ENCODE assay signal across 8 mouse cellular contexts in genomic region chr5:115158040-115158983, GRCm38 (mm10). TPM values are rescaled to one million over a fixed set of nuclear protein-coding genes. Genes with fewer than 3 reads are reported as not detected.
DNase-seq lines count a peak whose midpoint lies in the region; ATAC-seq lines count a peak whose summit lies in the region.

Gene Mlec, minus strand, starts transcription at chr5:115158179.

- ATAC-seq in heart, embryonic 14.5 days (ENCODE audit: insufficient number of reproducible peaks, insufficient read depth, low FRiP score, low read depth) = peak; percentile 98
- peak; percentile 96 for ATAC-seq in liver, embryonic 13.5 days (ENCODE audit: low read depth)
- ATAC-seq in stomach, embryonic 16.5 days (ENCODE audit: insufficient read depth, low FRiP score) = peak; percentile 97

- H3K4me1 ChIP-seq in brown adipose tissue, adult 24 weeks (ENCODE audit: control insufficient read depth, insufficient read depth, insufficient read length, low read length) = peaks cover 43% of the 10 kb centered on the region
- H3K4me1 ChIP-seq in heart, embryonic 14.5 days (ENCODE audit: control insufficient read depth in 2 of 2, insufficient read depth in 2 of 2, low read length in 2 of 2) = peaks cover 29 to 46% of the 10 kb centered on the region in 2 experiments
- H3K4me1 ChIP-seq in liver, embryonic 13.5 days (replicated peaks) = peaks cover 86% of the 10 kb centered on the region
- peaks cover 39% of the 10 kb centered on the region for H3K4me1 ChIP-seq in stomach, embryonic 16.5 days (ENCODE audit: control insufficient read depth, insufficient read depth, low read length)

- peak; percentile 99 for DNase-seq in CD4-positive, CD25-positive, alpha-beta regulatory T cell, adult 2 months (ENCODE audit: low read depth, low spot score)
- peak; percentile 93 for DNase-seq in fibroblast of lung, adult 2 months (ENCODE audit: low read depth)
- DNase-seq in kidney, postnatal 14 days = peak; percentile 99
- DNase-seq in liver, embryonic 13.5 days = peak; percentile 99
- peak; percentile 99 for DNase-seq in neural tube, embryonic 10.5 days (ENCODE audit: extremely low spot score, low spot score)

- H3K9ac ChIP-seq in heart, embryonic 14.5 days (ENCODE audit: low read length) = peak within 1 kb of the TSS; percentile 98
- H3K9ac ChIP-seq in liver, embryonic 13.5 days = peak within 1 kb of the TSS; percentile 91
- peak within 1 kb of the TSS; percentile 99 for H3K9ac ChIP-seq in stomach, embryonic 16.5 days (ENCODE audit: low read length)

- no peaks in the 10 kb centered on the region for H3K27me3 ChIP-seq in heart, embryonic 14.5 days (ENCODE audit: control insufficient read depth, insufficient read depth, low read length)
- no peaks in the 10 kb centered on the region for H3K27me3 ChIP-seq in liver, embryonic 13.5 days
- H3K27me3 ChIP-seq in stomach, embryonic 16.5 days (ENCODE audit: control insufficient read depth, insufficient read depth, low read length) = no peaks in the 10 kb centered on the region

- H3K9me3 ChIP-seq in heart, embryonic 14.5 days (ENCODE audit: control insufficient read depth, low read length) = no peaks in the 10 kb centered on the region
- no peaks in the 10 kb centered on the region for H3K9me3 ChIP-seq in liver, embryonic 13.5 days (replicated peaks)
- no peaks in the 10 kb centered on the region for H3K9me3 ChIP-seq in stomach, embryonic 16.5 days (replicated peaks; ENCODE audit: control insufficient read depth, low read length)

- WGBS in heart, embryonic 14.5 days = under 1% methylated on average over 77 of the region's 78 CpGs
- under 1% methylated on average over 76 of the region's 78 CpGs for WGBS in liver, embryonic 13.5 days (ENCODE audit: insufficient replicate concordance)
- WGBS in stomach, embryonic 16.5 days = under 1% methylated on average over 76 of the region's 78 CpGs

- H3K4me2 ChIP-seq in heart, embryonic 14.5 days (ENCODE audit: low read length) = peak within 1 kb of the TSS; percentile 83
- peak within 1 kb of the TSS; percentile 99 for H3K4me2 ChIP-seq in liver, embryonic 13.5 days
- peak within 1 kb of the TSS; percentile 72 for H3K4me2 ChIP-seq in stomach, embryonic 16.5 days (ENCODE audit: low read depth, low read length)

- peak within 1 kb of the TSS; percentile 83 for H3K27ac ChIP-seq in brown adipose tissue, adult 24 weeks (replicated peaks; ENCODE audit: low read depth, low read length)
- H3K27ac ChIP-seq in heart, embryonic 14.5 days (replicated peaks in 1 of 2; ENCODE audit: control insufficient read depth in 1 of 2, insufficient read depth in 1 of 2, low read depth in 2 of 2, low read length in 2 of 2) = peak within 1 kb of the TSS; percentile 97
- H3K27ac ChIP-seq in liver, embryonic 13.5 days = peak within 1 kb of the TSS; percentile 89
- peak within 1 kb of the TSS; percentile 99 for H3K27ac ChIP-seq in stomach, embryonic 16.5 days (ENCODE audit: low read length)

- H3K36me3 ChIP-seq in heart, embryonic 14.5 days (ENCODE audit: control insufficient read depth, insufficient read depth, low read length) = no peaks in the 10 kb centered on the region
- 0 out of 2 replicates have a peak, but pooled peaks cover 3% of the 10 kb centered on the region for H3K36me3 ChIP-seq in liver, embryonic 13.5 days
- no peaks in the 10 kb centered on the region for H3K36me3 ChIP-seq in stomach, embryonic 16.5 days (ENCODE audit: control insufficient read depth, insufficient read depth, low read length)

- H3K4me3 ChIP-seq in brown adipose tissue, adult 24 weeks (ENCODE audit: insufficient read depth, low read depth, low read length) = peak within 1 kb of the TSS; percentile 82
- peak within 1 kb of the TSS; percentile 98 to 99 for H3K4me3 ChIP-seq in heart, embryonic 14.5 days (ENCODE audit: control insufficient read depth in 1 of 2, insufficient read depth in 1 of 2, low read depth in 1 of 2, low read length in 2 of 2)
- H3K4me3 ChIP-seq in liver, embryonic 13.5 days (replicated peaks) = peak within 1 kb of the TSS; percentile 90
- peak within 1 kb of the TSS; percentile 100 for H3K4me3 ChIP-seq in stomach, embryonic 16.5 days (replicated peaks; ENCODE audit: low read length)

RNA-seq across cellular contexts. Expression of gene Mlec, which starts in this region (rescaled TPM):
- polyA plus RNA-seq in brown adipose tissue, adult 24 weeks (2012; ENCODE audit: insufficient read depth, insufficient read length, missing spikeins) = 49.5 and 76.9 TPM in 2 replicates
- 53.6 and 57.8 TPM in 2 replicates for polyA plus RNA-seq in heart, embryonic 14.5 days (2014; fragmentation: Nextera tagmentation; extraction: Ambion mirVana)
- polyA plus RNA-seq in liver, embryonic 13.5 days (2015; fragmentation: Nextera tagmentation; extraction: Ambion mirVana) = 23.0 and 26.0 TPM in 2 replicates
- polyA plus RNA-seq in stomach, embryonic 16.5 days (2015; fragmentation: Nextera tagmentation; extraction: Ambion mirVana) = 66.2 and 68.8 TPM in 2 replicates

Comparison
In these comparisons a context has a peak if more than half of its experiments do, and no peak if none do; other contexts are left out.
1. Peak in every context shown above with its lines: DNase-seq, ATAC-seq, H3K4me3 ChIP-seq and H3K27ac ChIP-seq.